Mouse (Mus musculus) ES-E14 (cell line): ENCODE measurements around the gene Fam214a. TPM values are rescaled to one million over a fixed set of nuclear protein-coding genes. Genes with fewer than 3 reads are reported as not detected.

Experiments used
- DNase-seq: peaks from one replicate; pipeline ENCODE4 v3.0.0-alpha.2; 2013; ENCODE audit warnings: low read depth, low spot score
- H3K27ac ChIP-seq: 2 replicates; pipeline ENCODE4 v1.5.1; 2012; ENCODE audit warnings: low read depth, mild to moderate bottlenecking, low read length, moderate library complexity, mixed read lengths; ENCODE audit not compliant: poor library complexity, insufficient read depth, severe bottlenecking
- H3K36me3 ChIP-seq: 2 replicates; pipeline ENCODE4 v1.6.1; 2012; ENCODE audit warnings: mild to moderate bottlenecking, low read length, moderate library complexity, mixed read lengths; ENCODE audit not compliant: control insufficient read depth, poor library complexity, insufficient read depth, severe bottlenecking
- H3K4me1 ChIP-seq, 2 experiments: fragments of 150-350 bp in 1 of 2; sonication (generic) in 1 of 2; 2 replicates each; pipeline ENCODE4 v1.6.1; 2012; ENCODE audit warnings: low read length in 2 of 2, mild to moderate bottlenecking in 1 of 2, mixed read lengths in 1 of 2; ENCODE audit not compliant: control insufficient read depth in 2 of 2, insufficient read depth in 2 of 2, poor library complexity in 1 of 2
- H3K4me3 ChIP-seq, 2 experiments: fragments of 150-350 bp in 1 of 2; sonication (generic) in 1 of 2; 2 replicates each; pipeline ENCODE4 v1.5.1; 2012; ENCODE audit warnings: low read length in 2 of 2, low read depth in 1 of 2, mild to moderate bottlenecking in 1 of 2, mixed read lengths in 1 of 2; ENCODE audit not compliant: insufficient read depth in 1 of 2, poor library complexity in 1 of 2, severe bottlenecking in 1 of 2
- H3K9ac ChIP-seq: 2 replicates; pipeline ENCODE4 v1.6.1; 2012; ENCODE audit warnings: low read depth, mild to moderate bottlenecking, low read length, mixed read lengths; ENCODE audit not compliant: poor library complexity, insufficient read depth, severe bottlenecking
- H3K9me3 ChIP-seq: fragments of 150-350 bp; sonication (generic); 2 replicates; pipeline ENCODE4 v1.6.1; 2012; ENCODE audit warnings: low read depth, mild to moderate bottlenecking, low read length; ENCODE audit not compliant: control insufficient read depth, insufficient read depth
- CHD2 ChIP-seq: IDR thresholded peaks from 2 replicates; pipeline ENCODE4 v1.6.1; 2014; ENCODE audit warnings: mild to moderate bottlenecking, low read depth, low read length, inconsistent platforms
- HCFC1 ChIP-seq: IDR thresholded peaks from 2 replicates; pipeline ENCODE4 v1.6.1; 2012; ENCODE audit warnings: low read length, inconsistent platforms, borderline replicate concordance; ENCODE audit not compliant: insufficient read depth
- MAFK ChIP-seq: IDR thresholded peaks from 2 replicates; pipeline ENCODE4 v1.6.1; 2014; ENCODE audit warnings: mild to moderate bottlenecking, low read depth, low read length, inconsistent platforms; ENCODE audit not compliant: insufficient read depth
- ZC3H11A ChIP-seq: IDR thresholded peaks from 2 replicates; pipeline ENCODE4 v1.6.1; 2012; ENCODE audit warnings: low read depth, mild to moderate bottlenecking, inconsistent platforms, low read length, borderline replicate concordance
- ZNF384 ChIP-seq: IDR thresholded peaks from 2 replicates; pipeline ENCODE4 v1.6.1; 2012; ENCODE audit warnings: low read depth, low read length, inconsistent platforms
- in situ Hi-C, 2 experiments: fragments of 600-800 bp; cut with MboI; formaldehyde crosslinking; loops; one replicate each; pipeline ENCODE4 v1.15.1; 2025; ENCODE audit warnings: low sequenced_read_pairs in 2 of 2, inconsistent platforms in 1 of 2; ENCODE audit not compliant: unreplicated experiment in 2 of 2
- total RNA-seq: library from RNA; depleted of rRNA; stranded (reverse); fragments of 300-350 nt; gene quantifications from 2 replicates; pipeline ENCODE4 v1.2.3, GENCODE M21; 2012; rRNA removed

Gene Fam214a
- 4.9 and 5.2 TPM in 2 replicates for total RNA-seq

DNA sequence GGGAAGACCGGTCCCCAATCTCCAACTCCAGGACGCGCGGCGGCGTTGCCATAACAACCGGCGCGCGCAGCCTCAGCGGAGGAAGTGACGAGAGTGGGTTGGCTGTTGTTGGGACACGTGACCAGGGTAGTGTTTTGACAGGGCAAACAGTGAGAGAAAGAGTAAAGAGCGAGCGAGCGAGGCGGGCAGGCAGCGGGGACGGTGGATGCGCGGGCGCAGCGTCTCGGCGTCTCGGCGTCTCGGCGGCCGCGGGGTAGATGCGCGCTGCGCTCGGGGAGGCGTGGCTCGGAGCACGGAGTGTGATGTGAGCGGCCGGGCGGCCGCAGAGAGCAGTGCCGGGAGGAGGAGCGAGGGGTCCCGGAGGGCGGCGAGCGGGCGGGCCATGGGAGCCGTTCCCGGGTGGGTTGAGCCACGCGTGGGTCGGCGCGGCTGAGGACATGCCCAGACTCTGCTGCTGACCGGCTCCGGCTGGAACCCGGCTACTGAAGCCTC, at the start of gene Fam214a:
TSS of gene Fam214a (plus strand) at position 129 of the 492 bp plus-strand sequence.
- in situ Hi-C loops = no loop called here
- no peak for TF ChIP-seq ZC3H11A
- H3K36me3 ChIP-seq = no peaks in the 10 kb centered on the region
- H3K4me1 ChIP-seq = peaks cover 0 to 2% of the 10 kb centered on the region in 2 experiments; a peak in 1 of 4 replicates
- H3K27ac ChIP-seq = no peak within 1 kb of the TSS
- H3K4me3 ChIP-seq = peak within 1 kb of the TSS; percentile 64 to 80
- H3K9ac ChIP-seq = peak within 1 kb of the TSS; percentile 67
- H3K9me3 ChIP-seq = no peaks in the 10 kb centered on the region
- DNase-seq = peak; percentile 88

GRCm38 (mm10) chr9:74904866-74905508, 47.7 kb upstream of the Fam214a start:
- Histone ChIP-seq H3K9ac (no peak overlapping the region), H3K36me3 (no peaks in the 10 kb centered on the region), H3K9me3 (no peaks in the 10 kb centered on the region), H3K27ac (no peak overlapping the region), H3K4me3 (no peak overlapping the region), H3K4me1 (peaks cover 0 to 2% of the 10 kb centered on the region in 2 experiments; a peak in 2 of 4 replicates)
- TF ChIP-seq ZNF384 = no peak
- no peak for TF ChIP-seq HCFC1
- peak; percentile 87 for TF ChIP-seq ZC3H11A
- in situ Hi-C loops = no loop called here
- DNase-seq = peak; percentile 73

GRCm38 (mm10) chr9:74906951-74907350, 45.7 kb upstream of the Fam214a start:
- Histone ChIP-seq H3K36me3 (no peaks in the 10 kb centered on the region), H3K9me3 (no peaks in the 10 kb centered on the region), H3K9ac (no peak overlapping the region), H3K4me1 (peaks cover 0 to 2% of the 10 kb centered on the region in 2 experiments; a peak in 2 of 4 replicates), H3K27ac (no peak overlapping the region), H3K4me3 (no peak overlapping the region)
- in situ Hi-C loops = no loop called here
- TF ChIP-seq ZNF384 (no peak), ZC3H11A (no peak), CHD2 (no peak), HCFC1 (no peak)
- no peak for DNase-seq

DNA sequence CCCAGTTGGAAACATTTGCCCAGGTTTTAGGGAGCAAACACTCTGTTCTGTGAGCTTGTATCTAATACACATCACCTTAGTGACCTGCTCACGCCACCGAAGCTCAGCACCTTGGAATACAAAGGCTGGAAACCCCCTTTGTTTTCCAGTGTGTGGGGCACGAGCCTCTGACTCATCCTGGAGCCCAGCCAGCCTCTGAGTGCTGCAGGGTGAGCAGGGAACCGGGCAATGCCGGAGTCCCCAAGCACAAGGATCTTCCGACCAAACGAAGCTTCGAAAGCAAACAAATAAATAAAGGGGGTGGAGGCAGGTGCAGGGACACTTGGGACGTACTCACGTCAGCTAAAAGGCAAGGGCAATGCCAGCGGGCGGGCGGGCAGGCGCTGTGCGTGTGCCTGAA, 43.4 kb upstream of the Fam214a start:
- Histone ChIP-seq H3K27ac (no peak overlapping the region), H3K9me3 (no peaks in the 10 kb centered on the region), H3K4me1 (peaks cover 0 to 2% of the 10 kb centered on the region in 2 experiments; a peak in 2 of 4 replicates), H3K36me3 (no peaks in the 10 kb centered on the region), H3K4me3 (peak overlapping the region in 1 of 2 experiments; percentile 19; a peak in 2 of 4 replicates), H3K9ac (no peak overlapping the region)
- TF ChIP-seq MAFK (no peak), CHD2 (no peak), ZNF384 (no peak), ZC3H11A (no peak), HCFC1 (no peak)
- no peak for DNase-seq
- in situ Hi-C loops = no loop called here

- peaks cover 0 to 2% of the 10 kb centered on the region in 2 experiments; a peak in 2 of 4 replicates for H3K4me1 ChIP-seq
- DNase-seq = no peak
- TF ChIP-seq ZNF384 (no peak), HCFC1 (no peak)
- no peak overlapping the region for H3K9ac ChIP-seq
- no peak overlapping the region for H3K4me3 ChIP-seq
- no peaks in the 10 kb centered on the region for H3K36me3 ChIP-seq
- no peaks in the 10 kb centered on the region for H3K9me3 ChIP-seq
- in situ Hi-C loops = no loop called here
- H3K27ac ChIP-seq = no peak overlapping the region
Measured at GRCm38 (mm10) chr9:74910226-74910759, 42.4 kb upstream of the Fam214a start.
